ENCODE assay signal across 7 mouse cellular contexts in genomic region chr5:146844301-146844941, GRCm38 (mm10). TPM values are rescaled to one million over a fixed set of nuclear protein-coding genes. Genes with fewer than 3 reads are reported as not detected.
A peak's percentile ranks its signal among the peaks of the same experiment; 100 is the strongest.
DNase-seq lines count a peak whose midpoint lies in the region; ATAC-seq lines count a peak whose summit lies in the region.

No protein-coding gene starts in this region.

- 0 out of 2 replicates have a peak overlapping the region, but pooled peaks have one; percentile 58 for H3K27ac ChIP-seq in neural tube, embryonic 11.5 days (ENCODE audit: low read depth, low read length)
- H3K27ac ChIP-seq in forebrain, embryonic 10.5 days, result peak overlapping the region; percentile 94
- H3K27ac ChIP-seq in liver, embryonic 11.5 days (ENCODE audit: low read depth, low read length), result no peak overlapping the region

- no peak for DNase-seq in neural tube, embryonic 11.5 days (ENCODE audit: low spot score)
- no peak for DNase-seq in neural tube, embryonic 10.5 days (ENCODE audit: extremely low spot score, low spot score)
- no peak for DNase-seq in forebrain, embryonic 10.5 days (ENCODE audit: extremely low spot score, low spot score)
- DNase-seq in liver, embryonic 11.5 days (ENCODE audit: low spot score), result no peak
- DNase-seq in splenic B cell, adult 2 months (ENCODE audit: low read depth, low spot score), result peak; percentile 58
- DNase-seq in left cerebral cortex, postnatal 4 days, result no peak
- DNase-seq in urinary bladder, postnatal 25 days (ENCODE audit: low spot score), result no peak

- no peaks in the 10 kb centered on the region for H3K9me3 ChIP-seq in neural tube, embryonic 11.5 days (ENCODE audit: control insufficient read depth, low read length)
- H3K9me3 ChIP-seq in forebrain, embryonic 10.5 days, result no peaks in the 10 kb centered on the region
- no peaks in the 10 kb centered on the region for H3K9me3 ChIP-seq in liver, embryonic 11.5 days (ENCODE audit: control insufficient read depth, low read length)

- peaks cover 3% of the 10 kb centered on the region; the same call in 1 of the 2 replicates for H3K4me1 ChIP-seq in neural tube, embryonic 11.5 days (ENCODE audit: control insufficient read depth, insufficient read depth, low read length)
- peaks cover 27% of the 10 kb centered on the region for H3K4me1 ChIP-seq in forebrain, embryonic 10.5 days
- H3K4me1 ChIP-seq in liver, embryonic 11.5 days (replicated peaks; ENCODE audit: control insufficient read depth, insufficient read depth, low read length), result peaks cover 3% of the 10 kb centered on the region; the same call in 1 of the 2 replicates

- ATAC-seq in neural tube, embryonic 11.5 days (ENCODE audit: insufficient read depth, low FRiP score, low TSS enrichment), result peak; percentile 48
- peak; percentile 21; the same call in 1 of the 2 replicates for ATAC-seq in liver, embryonic 11.5 days (replicated peaks; ENCODE audit: low FRiP score)

- peak overlapping the region; percentile 72 for H3K4me3 ChIP-seq in neural tube, embryonic 11.5 days (ENCODE audit: low read depth, low read length)
- peak overlapping the region; percentile 86 for H3K4me3 ChIP-seq in forebrain, embryonic 10.5 days
- H3K4me3 ChIP-seq in liver, embryonic 11.5 days (ENCODE audit: low read depth, low read length), result peak overlapping the region; percentile 65

- H3K4me2 ChIP-seq in neural tube, embryonic 11.5 days (ENCODE audit: low read depth), result peak overlapping the region; percentile 63
- peak overlapping the region; percentile 98 for H3K4me2 ChIP-seq in liver, embryonic 11.5 days

- peak overlapping the region; percentile 81 for H3K9ac ChIP-seq in neural tube, embryonic 11.5 days (ENCODE audit: low read length)
- H3K9ac ChIP-seq in liver, embryonic 11.5 days (ENCODE audit: low read depth, low read length), result no peak overlapping the region

- H3K36me3 ChIP-seq in neural tube, embryonic 11.5 days (ENCODE audit: control insufficient read depth, insufficient read depth, low read length), result no peaks in the 10 kb centered on the region
- peaks cover 34% of the 10 kb centered on the region for H3K36me3 ChIP-seq in forebrain, embryonic 10.5 days (replicated peaks)
- no peaks in the 10 kb centered on the region; the same call in 1 of the 2 replicates for H3K36me3 ChIP-seq in liver, embryonic 11.5 days (ENCODE audit: control insufficient read depth, insufficient read depth, low read length)
- H3K36me3 ChIP-seq in splenic B cell, adult 2 months (ENCODE audit: control insufficient read depth, insufficient read depth, low read length, poor library complexity, severe bottlenecking), result no peaks in the 10 kb centered on the region

- whole genome bisulfite sequencing in neural tube, embryonic 11.5 days, result 8% methylated on average over 6 of the region's 6 CpGs
- 11% methylated on average over 6 of the region's 6 CpGs for WGBS in forebrain, embryonic 10.5 days
- 18% methylated on average over 6 of the region's 6 CpGs for WGBS in liver, embryonic 11.5 days

- intact Hi-C loops in left cerebral cortex, postnatal 4 days (cut with DNase I), result no loop called here

- no peaks in the 10 kb centered on the region for H3K27me3 ChIP-seq in neural tube, embryonic 11.5 days (ENCODE audit: control insufficient read depth, insufficient read depth, low read length)
- H3K27me3 ChIP-seq in forebrain, embryonic 10.5 days (ENCODE audit: poor library complexity, severe bottlenecking), result no peaks in the 10 kb centered on the region
- H3K27me3 ChIP-seq in liver, embryonic 11.5 days (replicated peaks; ENCODE audit: control insufficient read depth, insufficient read depth, low read length), result peaks cover 14% of the 10 kb centered on the region
- H3K27me3 ChIP-seq in splenic B cell, adult 2 months (ENCODE audit: control insufficient read depth, insufficient read depth, low read length, poor library complexity, severe bottlenecking), result no peaks in the 10 kb centered on the region

RNA-seq across cellular contexts. Expression of gene Rasl11a, which starts 0.5 kb away (rescaled TPM):
- 23.0 and 25.0 TPM in 2 replicates for polyA plus RNA-seq in neural tube, embryonic 11.5 days (2014; fragmentation: Nextera tagmentation; extraction: Ambion mirVana)
- 37.4 and 39.5 TPM in 2 replicates for polyA plus RNA-seq in forebrain, embryonic 10.5 days (2016; fragmentation: Nextera tagmentation; extraction: Ambion mirVana)
- polyA plus RNA-seq in liver, embryonic 11.5 days (2014; fragmentation: Nextera tagmentation; extraction: Ambion mirVana), result 4.3 and 4.9 TPM in 2 replicates
- total RNA-seq in left cerebral cortex, postnatal 4 days (2021), result 10 to 100 TPM; 10.0 to 10.6 TPM

RNA-seq across cellular contexts. Expression of gene Rpl21, which starts 11.7 kb away (rescaled TPM):
- 487 and 523 TPM in 2 replicates for polyA plus RNA-seq in neural tube, embryonic 11.5 days (2014; fragmentation: Nextera tagmentation; extraction: Ambion mirVana)
- 529 and 540 TPM in 2 replicates for polyA plus RNA-seq in forebrain, embryonic 10.5 days (2016; fragmentation: Nextera tagmentation; extraction: Ambion mirVana)
- 719 and 772 TPM in 2 replicates for polyA plus RNA-seq in liver, embryonic 11.5 days (2014; fragmentation: Nextera tagmentation; extraction: Ambion mirVana)
- total RNA-seq in left cerebral cortex, postnatal 4 days (2021), result 100 to 1,000 TPM; 211 to 238 TPM

RNA-seq across cellular contexts. Expression of gene Usp12, which starts 49.6 kb away (rescaled TPM):
- polyA plus RNA-seq in neural tube, embryonic 11.5 days (2014; fragmentation: Nextera tagmentation; extraction: Ambion mirVana), result 12.9 and 13.8 TPM in 2 replicates
- polyA plus RNA-seq in forebrain, embryonic 10.5 days (2016; fragmentation: Nextera tagmentation; extraction: Ambion mirVana), result 13.2 and 14.2 TPM in 2 replicates
- 11.1 and 12.8 TPM in 2 replicates for polyA plus RNA-seq in liver, embryonic 11.5 days (2014; fragmentation: Nextera tagmentation; extraction: Ambion mirVana)
- 10 to 100 TPM; 49.0 to 53.9 TPM for total RNA-seq in left cerebral cortex, postnatal 4 days (2021)
